Mouse (Mus musculus) splenic B cell, adult 2 months (primary cell): ENCODE results near the gene Wnt7b.

Source experiments
- DNase-seq: peaks from one replicate; pipeline ENCODE4 v3.0.0-alpha.2; 2011; ENCODE audit warnings: low read depth, low spot score
- H3K27me3 ChIP-seq: 2 replicates; pipeline ENCODE4 v1.6.1; 2012; ENCODE audit warnings: mild to moderate bottlenecking, low read length, moderate library complexity, mixed read lengths; ENCODE audit not compliant: control insufficient read depth, poor library complexity, insufficient read depth, severe bottlenecking
- H3K36me3 ChIP-seq: 2 replicates; pipeline ENCODE4 v1.6.1; 2012; ENCODE audit warnings: mild to moderate bottlenecking, low read length, moderate library complexity, mixed read lengths; ENCODE audit not compliant: control insufficient read depth, poor library complexity, insufficient read depth, severe bottlenecking

The Wnt7b gene

GRCm38 (mm10) chr15:85532063-85532462 is 50.2 kb downstream of the Wnt7b start:
- H3K27me3 ChIP-seq: no peaks in the 10 kb centered on the region
- DNase-seq: no peak
- no peaks in the 10 kb centered on the region for H3K36me3 ChIP-seq

GRCm38 (mm10) chr15:85529911-85530310 is 52.4 kb downstream of the Wnt7b start:
- Histone ChIP-seq H3K27me3 (no peaks in the 10 kb centered on the region), H3K36me3 (no peaks in the 10 kb centered on the region)
- no peak for DNase-seq

- no peaks in the 10 kb centered on the region for H3K27me3 ChIP-seq
- H3K36me3 ChIP-seq: no peaks in the 10 kb centered on the region
- no peak for DNase-seq
Observed at GRCm38 (mm10) chr15:85524404-85524950, 57.8 kb downstream of the Wnt7b start.

- Histone ChIP-seq H3K27me3 (no peaks in the 10 kb centered on the region), H3K36me3 (no peaks in the 10 kb centered on the region)
- DNase-seq: no peak
Observed at GRCm38 (mm10) chr15:85523173-85523991, 58.9 kb downstream of the Wnt7b start.

GRCm38 (mm10) chr15:85519438-85519837 is 62.8 kb downstream of the Wnt7b start:
- no peak for DNase-seq
- Histone ChIP-seq H3K27me3 (no peaks in the 10 kb centered on the region), H3K36me3 (no peaks in the 10 kb centered on the region)

GRCm38 (mm10) chr15:85507370-85508014 is 74.8 kb downstream of the Wnt7b start:
- Histone ChIP-seq H3K27me3 (no peaks in the 10 kb centered on the region), H3K36me3 (no peaks in the 10 kb centered on the region)
- DNase-seq: no peak

- DNase-seq: no peak
- Histone ChIP-seq H3K36me3 (no peaks in the 10 kb centered on the region), H3K27me3 (no peaks in the 10 kb centered on the region)
Observed at GRCm38 (mm10) chr15:85506680-85507079, 75.6 kb downstream of the Wnt7b start.

GRCm38 (mm10) chr15:85505118-85505925 is 77.0 kb downstream of the Wnt7b start:
- no peak for DNase-seq
- no peaks in the 10 kb centered on the region for H3K36me3 ChIP-seq
- H3K27me3 ChIP-seq: no peaks in the 10 kb centered on the region

GRCm38 (mm10) chr15:85503127-85503526 is 79.1 kb downstream of the Wnt7b start, which contains the start of gene 7530416G11Rik:
TSS of gene 7530416G11Rik (minus strand) at chr15:85503227.
- DNase-seq: no peak
- H3K27me3 ChIP-seq: no peaks in the 10 kb centered on the region
- H3K36me3 ChIP-seq: no peaks in the 10 kb centered on the region

GRCm38 (mm10) chr15:85500267-85500666 is 82.0 kb downstream of the Wnt7b start:
- Histone ChIP-seq H3K36me3 (no peaks in the 10 kb centered on the region), H3K27me3 (no peaks in the 10 kb centered on the region)
- DNase-seq: no peak

GRCm38 (mm10) chr15:85497981-85498475 is 84.2 kb downstream of the Wnt7b start:
- DNase-seq: no peak
- Histone ChIP-seq H3K36me3 (no peaks in the 10 kb centered on the region), H3K27me3 (no peaks in the 10 kb centered on the region)

GRCm38 (mm10) chr15:85497548-85497947 is 84.7 kb downstream of the Wnt7b start:
- Histone ChIP-seq H3K36me3 (no peaks in the 10 kb centered on the region), H3K27me3 (no peaks in the 10 kb centered on the region)
- no peak for DNase-seq

GRCm38 (mm10) chr15:85494163-85494621 is 88.1 kb downstream of the Wnt7b start:
- H3K27me3 ChIP-seq: no peaks in the 10 kb centered on the region
- no peaks in the 10 kb centered on the region for H3K36me3 ChIP-seq
- no peak for DNase-seq

GRCm38 (mm10) chr15:85489751-85490150 is 92.5 kb downstream of the Wnt7b start:
- H3K27me3 ChIP-seq: no peaks in the 10 kb centered on the region
- no peak for DNase-seq

More at GRCm38 (mm10) chr15:85489751-85490150, 92.5 kb downstream of the Wnt7b start:
- no peaks in the 10 kb centered on the region for H3K36me3 ChIP-seq
